Mouse (Mus musculus) small intestine, adult 2 months (tissue): ENCODE measurements around the gene Gm6169. TPM values are rescaled to one million over a fixed set of nuclear protein-coding genes. Genes with fewer than 3 reads are reported as not detected.
"Not testable (repeated sequence)": the region's sequence is repeated elsewhere in the genome, so short reads cannot be mapped to it uniquely, and the experiment has no call there.

Experiments used
- H3K27ac ChIP-seq: fragments of 200-500 bp; 2 replicates; pipeline ENCODE4 v1.5.1; 2012; ENCODE audit warnings: low read depth, low read length, control low read depth, inconsistent platforms; ENCODE audit not compliant: insufficient read depth
- H3K27me3 ChIP-seq: fragments of 200-500 bp; 2 replicates; pipeline ENCODE4 v1.6.1; 2012; ENCODE audit warnings: mild to moderate bottlenecking, moderate library complexity, low read length, inconsistent platforms; ENCODE audit not compliant: control insufficient read depth, insufficient read depth
- H3K36me3 ChIP-seq: fragments of 200-500 bp; 2 replicates; pipeline ENCODE4 v1.6.1; 2012; ENCODE audit warnings: mild to moderate bottlenecking, low read length, control low read depth, inconsistent platforms; ENCODE audit not compliant: control insufficient read depth, insufficient read depth
- H3K4me1 ChIP-seq: fragments of 200-500 bp; 2 replicates; pipeline ENCODE4 v1.6.1; 2012; ENCODE audit warnings: low read length, inconsistent platforms, mixed read lengths; ENCODE audit not compliant: control insufficient read depth, insufficient read depth, insufficient read length
- H3K4me3 ChIP-seq: fragments of 200-500 bp; 2 replicates; pipeline ENCODE4 v1.5.1; 2012; ENCODE audit warnings: low read depth, mild to moderate bottlenecking, control low read depth, inconsistent platforms, low read length, moderate library complexity
- CTCF ChIP-seq: fragments of 200-500 bp; IDR thresholded peaks from 2 replicates; pipeline ENCODE4 v1.5.1; 2012; ENCODE audit warnings: low read depth, mild to moderate bottlenecking, control low read depth, inconsistent platforms, low read length, moderate library complexity, mixed read lengths; ENCODE audit not compliant: insufficient replicate concordance, insufficient read length; ENCODE audit errors: extremely low read depth
- POLR2A ChIP-seq: fragments of 200-500 bp; IDR thresholded peaks from 2 replicates; pipeline ENCODE4 v1.6.1; 2012; ENCODE audit warnings: low read depth, mild to moderate bottlenecking, control low read depth, inconsistent platforms, low read length, moderate library complexity
- WGBS: fragments of 180-500 bp; shearing (Covaris S2); methylation state at CpG from one replicate; pipeline ENCODE4 v1.1.7; 2018; 5-methylcytosine and 5-hydroxymethylcytosine counted together
- polyA plus RNA-seq: library from polyadenylated mRNA; depleted of rRNA; stranded (reverse); fragments of >200 nt; gene quantifications from 2 replicates; pipeline ENCODE4 v1.2.3, GENCODE M21; 2012

Gm6169 gene
- polyA plus RNA-seq, 1 experiment, result 1.7 TPM

GRCm38 (mm10) chr13:97067691-97068090 lies 31.3 kb downstream of the Gm6169 start:
- WGBS, result 44% methylated on average over 6 of the region's 6 CpGs
- H3K4me1 ChIP-seq, result peaks cover 7% of the 10 kb centered on the region; the same call in 1 of the 2 replicates
- TF ChIP-seq POLR2A (no peak), CTCF (no peak)

DNA sequence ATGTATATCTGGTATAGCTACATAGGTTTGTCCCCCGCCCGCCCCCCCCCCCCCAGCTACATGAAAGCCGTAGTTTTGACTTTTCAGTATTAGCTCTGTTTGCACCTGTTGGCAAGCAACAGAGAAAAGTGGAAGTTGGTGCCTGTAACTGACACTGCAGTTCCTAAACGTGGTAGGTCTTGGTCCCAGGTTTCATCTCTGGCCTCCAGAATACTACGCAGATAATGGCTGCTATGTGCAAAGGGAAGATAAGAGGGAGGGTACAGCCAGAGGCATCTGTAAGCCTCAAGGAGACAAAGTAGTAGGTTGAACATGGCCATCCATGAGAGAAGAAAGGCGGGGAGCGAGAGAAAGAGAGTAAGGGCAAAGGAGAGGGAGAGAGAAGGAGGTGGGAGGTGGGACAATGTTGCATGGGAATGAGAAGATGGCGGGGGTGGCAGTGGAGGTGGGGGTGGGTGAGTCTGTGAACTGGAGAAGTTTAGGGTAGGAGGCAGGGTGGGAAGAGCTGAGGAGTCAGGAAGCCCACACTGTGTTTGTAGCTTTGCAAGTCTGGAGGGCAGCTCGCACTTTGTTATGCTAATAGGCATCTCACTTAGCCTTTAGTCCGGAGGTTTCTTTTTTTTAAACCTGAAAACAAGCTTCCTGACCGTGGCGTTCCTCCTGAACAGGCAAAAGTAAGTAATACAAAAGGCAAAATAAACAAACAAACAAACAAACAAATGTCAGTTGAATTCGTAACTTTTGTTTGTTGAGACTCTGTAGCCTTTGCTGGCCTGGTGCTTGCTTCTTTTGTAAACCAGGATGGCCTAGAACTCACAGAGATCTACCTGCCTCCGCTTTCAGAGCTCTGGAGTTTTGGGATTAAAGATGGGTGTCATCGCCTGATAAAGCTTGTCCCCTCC lies 32.1 kb downstream of the Gm6169 start, which contains the start of gene Fam169a:
Fam169a (plus strand) TSS at position 638 of the 902 bp plus-strand sequence.
- 81% methylated on average over 15 of the region's 15 CpGs for WGBS
- H3K27me3 ChIP-seq, result peaks cover 26% of the 10 kb centered on the region
- TF ChIP-seq POLR2A, result no peak
- no peak for TF ChIP-seq CTCF
- peaks cover 6% of the 10 kb centered on the region; the same call in 1 of the 2 replicates for H3K4me1 ChIP-seq
- no peak within 1 kb of the TSS for H3K27ac ChIP-seq
- no peak within 1 kb of the TSS for H3K4me3 ChIP-seq
- H3K36me3 ChIP-seq, result no peaks in the 10 kb centered on the region

More at GRCm38 (mm10) chr13:97067691-97068090, 31.3 kb downstream of the Gm6169 start:
- no peaks in the 10 kb centered on the region for H3K36me3 ChIP-seq
- no peak overlapping the region for H3K27ac ChIP-seq
- H3K27me3 ChIP-seq, result peaks cover 32% of the 10 kb centered on the region
- no peak overlapping the region for H3K4me3 ChIP-seq

GRCm38 (mm10) chr13:97064844-97065621 lies 34.0 kb downstream of the Gm6169 start:
- not testable (repeated sequence) for H3K27ac ChIP-seq, H3K4me1 ChIP-seq, H3K36me3 ChIP-seq, H3K4me3 ChIP-seq
- H3K27me3 ChIP-seq, result peaks cover 12% of the 10 kb centered on the region
- WGBS, result 36% methylated on average over 18 of the region's 18 CpGs

DNA sequence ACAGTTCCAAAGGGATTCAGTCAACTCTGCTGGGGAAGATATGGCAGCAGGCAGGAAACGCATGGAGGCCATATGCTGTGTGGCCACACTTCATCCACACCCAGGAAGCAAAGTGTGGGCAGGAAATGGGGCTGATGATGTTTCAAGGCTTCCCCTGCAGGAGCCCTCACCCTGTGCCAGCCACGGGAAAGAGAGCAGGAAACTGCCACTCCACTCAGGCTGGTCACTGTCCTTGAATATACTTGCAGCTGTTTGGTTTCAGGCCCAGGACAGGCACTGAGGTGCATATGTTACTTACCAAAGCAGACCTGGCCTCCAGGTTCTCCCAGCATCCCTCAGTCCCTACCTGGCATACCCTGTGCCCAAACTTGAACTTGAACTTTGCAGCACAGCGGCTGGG lies 34.6 kb downstream of the Gm6169 start:
- peaks cover 10% of the 10 kb centered on the region for H3K27me3 ChIP-seq
- no peak for TF ChIP-seq POLR2A
- TF ChIP-seq CTCF, result no peak
- WGBS, result 39% methylated on average over 3 of the region's 3 CpGs
- no peaks in the 10 kb centered on the region for H3K36me3 ChIP-seq
- no peak overlapping the region for H3K4me3 ChIP-seq
- no peak overlapping the region for H3K27ac ChIP-seq
- no peaks in the 10 kb centered on the region for H3K4me1 ChIP-seq

GRCm38 (mm10) chr13:97063431-97063830 lies 35.6 kb downstream of the Gm6169 start:
- 74% methylated on average over 2 of the region's 2 CpGs for WGBS
- Histone ChIP-seq H3K4me1 (no peaks in the 10 kb centered on the region), H3K36me3 (no peaks in the 10 kb centered on the region), H3K4me3 (no peak overlapping the region), H3K27ac (no peak overlapping the region), H3K27me3 (peaks cover 4% of the 10 kb centered on the region)
- TF ChIP-seq CTCF, result no peak
- TF ChIP-seq POLR2A, result no peak

DNA sequence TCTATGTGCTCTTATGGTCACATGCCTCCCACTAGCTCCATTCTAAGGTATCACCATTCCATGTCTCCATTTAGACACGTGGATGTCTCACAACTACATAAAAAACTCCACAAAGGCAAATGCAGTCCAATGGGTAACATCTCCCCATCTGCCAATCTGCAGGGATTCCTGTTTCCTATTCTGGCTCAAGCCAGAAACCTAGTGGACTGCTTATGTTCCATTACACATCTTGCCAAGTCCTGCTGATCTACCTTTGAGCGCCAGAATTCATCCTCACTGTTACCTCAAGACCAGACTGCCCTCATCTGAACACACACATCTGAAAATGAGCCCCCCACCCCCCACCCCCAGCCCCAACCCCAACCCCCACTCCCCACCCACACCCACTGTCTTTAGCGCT lies 36.9 kb downstream of the Gm6169 start:
- H3K4me3 ChIP-seq, result no peak overlapping the region
- WGBS, result 88% methylated on average over 3 of the region's 3 CpGs
- no peaks in the 10 kb centered on the region for H3K36me3 ChIP-seq

GRCm38 (mm10) chr13:97060331-97060730 lies 38.7 kb downstream of the Gm6169 start:
- WGBS, result 73% methylated on average over 6 of the region's 8 CpGs
- TF ChIP-seq POLR2A (no peak), CTCF (no peak)
- Histone ChIP-seq H3K4me3 (no peak overlapping the region), H3K27me3 (no peaks in the 10 kb centered on the region), H3K27ac (no peak overlapping the region), H3K36me3 (no peaks in the 10 kb centered on the region), H3K4me1 (no peaks in the 10 kb centered on the region)

More for the DNA sequence above, 36.9 kb downstream of the Gm6169 start:
- Histone ChIP-seq H3K4me1 (no peaks in the 10 kb centered on the region), H3K27ac (no peak overlapping the region), H3K27me3 (no peaks in the 10 kb centered on the region)
- TF ChIP-seq POLR2A, result no peak
- no peak for TF ChIP-seq CTCF
